Mouse (Mus musculus) kidney, embryonic 15.5 days (tissue): ENCODE results near the gene Tnfsfm13. TPM values are rescaled to one million over a fixed set of nuclear protein-coding genes. Genes with fewer than 3 reads are reported as not detected.

ENCODE experiments used
- ATAC-seq: fragments of 200-750 bp; cut with Nextera tagmentation; replicated peaks from 2 replicates; pipeline ENCODE4 v1.8.0; 2017; ENCODE audit warnings: moderate TSS enrichment; ENCODE audit not compliant: low FRiP score
- H3K27ac ChIP-seq: fragments of 300-500 bp; sonication (generic); 2 replicates; pipeline ENCODE4 v1.5.1; 2015; ENCODE audit warnings: mild to moderate bottlenecking, inconsistent platforms
- H3K27me3 ChIP-seq: fragments of 300-500 bp; sonication (generic); 2 replicates; pipeline ENCODE4 v1.6.1; 2015; ENCODE audit warnings: inconsistent platforms
- H3K36me3 ChIP-seq: fragments of 300-500 bp; sonication (generic); 2 replicates; pipeline ENCODE4 v1.6.1; 2015; ENCODE audit warnings: inconsistent platforms
- H3K4me1 ChIP-seq: fragments of 300-500 bp; sonication (generic); 2 replicates; pipeline ENCODE4 v1.6.1; 2015; ENCODE audit warnings: inconsistent platforms
- H3K4me2 ChIP-seq: fragments of 300-500 bp; sonication (generic); 2 replicates; pipeline ENCODE4 v1.6.1; 2015; ENCODE audit warnings: moderate library complexity, mild to moderate bottlenecking, inconsistent platforms
- H3K4me3 ChIP-seq: fragments of 300-500 bp; sonication (generic); replicated peaks from 2 replicates; pipeline ENCODE4 v1.5.1; 2015; ENCODE audit warnings: mild to moderate bottlenecking, inconsistent platforms
- H3K9ac ChIP-seq: fragments of 300-500 bp; sonication (generic); 2 replicates; pipeline ENCODE4 v1.6.1; 2015; ENCODE audit warnings: mild to moderate bottlenecking, inconsistent platforms
- H3K9me3 ChIP-seq: fragments of 300-500 bp; sonication (generic); replicated peaks from 2 replicates; pipeline ENCODE4 v1.6.1; 2016; ENCODE audit warnings: inconsistent platforms
- WGBS: fragments of 180-500 bp; shearing (Covaris S2); methylation state at CpG from one replicate; pipeline ENCODE4 v1.1.7; 2015; ENCODE audit warnings: mixed read lengths; 5-methylcytosine and 5-hydroxymethylcytosine counted together
- microRNA counts: library from miRNA; unstranded; fragments of <30 nt; microRNA quantifications from one replicate; lab custom pipeline; 2016
- microRNA-seq: library from miRNA; unstranded; fragments of <30 nt; microRNA quantifications from one replicate; pipeline ENCODE4, GENCODE M21; 2016
- polyA plus RNA-seq: library from polyadenylated mRNA; unstranded; fragments of >200 nt; fragmentation: Nextera tagmentation; extraction: Ambion mirVana; gene quantifications from 2 replicates; pipeline ENCODE4 v1.2.1, GENCODE M21; 2015

Tnfsfm13 gene
- polyA plus RNA-seq, 1 experiment from 2014 or later = 7.0 TPM

DNA sequence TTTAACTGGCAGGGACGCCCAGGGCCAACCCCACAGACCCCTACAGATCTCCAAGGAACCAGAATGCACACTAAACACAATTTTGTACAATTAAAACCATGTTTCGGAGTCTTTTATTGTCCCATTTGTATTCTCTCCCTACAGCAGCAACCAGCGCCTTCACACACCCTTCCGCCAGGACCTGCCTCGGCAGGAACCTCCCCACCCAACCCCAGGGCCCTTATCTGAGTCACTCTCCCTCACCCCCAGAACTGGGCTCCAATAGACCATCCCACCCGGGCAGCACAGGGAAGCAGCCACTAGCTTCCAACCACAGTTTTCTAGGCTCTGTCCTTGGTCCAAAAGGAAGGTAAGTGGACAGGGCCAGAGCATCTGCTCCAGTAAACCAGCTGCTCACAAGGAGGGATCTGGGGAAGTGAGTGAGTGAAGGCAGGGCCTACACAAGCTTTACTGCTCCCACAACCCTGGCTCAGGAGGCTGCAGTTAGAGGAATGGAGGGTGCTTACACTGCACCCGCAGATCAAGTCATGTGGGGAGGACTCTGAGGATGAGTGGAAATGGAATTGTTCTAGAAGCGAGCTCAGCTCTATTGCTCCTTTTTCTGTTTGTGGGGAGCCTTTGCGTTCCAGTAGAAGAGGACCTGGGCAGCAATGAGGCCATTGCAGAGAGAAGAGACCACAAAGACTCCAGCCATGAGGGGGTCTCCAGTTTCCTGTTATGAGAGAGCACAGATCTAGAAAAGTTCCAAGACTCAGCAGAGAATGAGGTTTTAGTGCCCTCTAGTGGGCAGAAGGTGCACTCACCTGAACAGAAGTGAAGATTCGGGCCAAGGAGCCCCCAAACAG is 39.1 kb downstream of the Tnfsfm13 start:
- ATAC-seq = no peak
- Histone ChIP-seq H3K27ac (0 out of 2 replicates have a peak overlapping the region, but pooled peaks have one; percentile 3), H3K27me3 (no peaks in the 10 kb centered on the region), H3K4me3 (no peak overlapping the region), H3K9me3 (no peaks in the 10 kb centered on the region), H3K9ac (no peak overlapping the region), H3K36me3 (peaks cover 70% of the 10 kb centered on the region), H3K4me1 (peaks cover 46% of the 10 kb centered on the region), H3K4me2 (no peak overlapping the region)
- WGBS = 79% methylated on average over 10 of the region's 10 CpGs

GRCm38 (mm10) chr11:69656065-69656455 is 39.8 kb downstream of the Tnfsfm13 start:
- Histone ChIP-seq H3K9ac (peak overlapping the region; percentile 16; the same call in 1 of the 2 replicates), H3K36me3 (peaks cover 78% of the 10 kb centered on the region), H3K4me2 (no peak overlapping the region; the same call in 1 of the 2 replicates), H3K9me3 (no peaks in the 10 kb centered on the region), H3K27ac (no peak overlapping the region), H3K4me1 (peaks cover 38% of the 10 kb centered on the region), H3K27me3 (no peaks in the 10 kb centered on the region), H3K4me3 (no peak overlapping the region)
- 78% methylated on average over 5 of the region's 5 CpGs for WGBS
- ATAC-seq = no peak

DNA sequence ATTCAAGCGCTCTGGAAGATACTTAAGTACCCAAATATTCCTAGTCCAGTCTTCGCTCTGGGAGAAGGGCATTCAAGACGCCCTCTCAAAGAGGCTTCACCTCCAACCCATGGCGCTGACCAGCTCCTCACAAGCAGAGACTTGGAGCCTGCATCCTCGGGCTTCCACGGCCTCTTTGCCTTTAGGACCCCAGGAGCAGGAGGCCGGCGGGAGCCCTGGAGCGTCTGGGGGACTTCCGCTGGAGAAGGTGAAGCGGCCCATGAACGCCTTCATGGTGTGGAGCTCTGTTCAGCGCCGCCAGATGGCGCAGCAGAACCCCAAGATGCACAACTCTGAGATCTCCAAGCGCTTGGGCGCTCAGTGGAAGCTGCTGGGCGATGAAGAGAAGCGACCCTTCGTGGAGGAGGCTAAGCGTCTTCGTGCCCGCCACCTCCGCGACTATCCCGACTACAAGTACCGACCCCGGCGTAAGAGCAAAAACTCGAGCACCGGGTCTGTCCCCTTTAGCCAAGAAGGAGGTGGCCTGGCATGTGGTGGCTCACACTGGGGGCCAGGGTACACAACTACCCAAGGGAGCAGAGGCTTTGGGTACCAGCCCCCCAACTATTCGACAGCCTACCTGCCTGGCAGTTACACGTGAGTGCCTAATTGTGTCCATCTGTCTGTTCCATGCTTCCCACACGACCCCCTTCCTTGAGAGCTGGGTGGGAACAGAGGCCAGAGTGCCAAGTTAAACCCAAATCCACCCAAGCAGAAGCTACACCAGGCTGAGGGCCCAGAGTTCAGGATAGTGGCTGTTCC is 40.4 kb downstream of the Tnfsfm13 start, which contains the start of gene Sox15:
Gene Sox15, plus strand, starts transcription at position 51 of the 801 bp plus-strand sequence.
- Histone ChIP-seq H3K4me3 (0 out of 2 replicates have a peak within 1 kb of the TSS, but pooled peaks have one; percentile 13), H3K9ac (peak within 1 kb of the TSS; percentile 16; the same call in 1 of the 2 replicates), H3K4me2 (peak within 1 kb of the TSS; percentile 39), H3K27me3 (no peaks in the 10 kb centered on the region), H3K9me3 (no peaks in the 10 kb centered on the region), H3K4me1 (peaks cover 34% of the 10 kb centered on the region), H3K36me3 (peaks cover 84% of the 10 kb centered on the region), H3K27ac (peak within 1 kb of the TSS; percentile 76)
- peak; percentile 82 for ATAC-seq
- WGBS = 16% methylated on average over 34 of the region's 34 CpGs

GRCm38 (mm10) chr11:69654760-69655159 is 41.1 kb downstream of the Tnfsfm13 start:
- H3K27me3 ChIP-seq = no peaks in the 10 kb centered on the region
- H3K36me3 ChIP-seq = peaks cover 88% of the 10 kb centered on the region
- H3K4me3 ChIP-seq = no peak overlapping the region
- no peaks in the 10 kb centered on the region for H3K9me3 ChIP-seq
- WGBS = 32% methylated on average over 9 of the region's 9 CpGs
- peak overlapping the region; percentile 76 for H3K27ac ChIP-seq
- H3K4me1 ChIP-seq = peaks cover 32% of the 10 kb centered on the region
- no peak for ATAC-seq
- H3K4me2 ChIP-seq = no peak overlapping the region
- H3K9ac ChIP-seq = no peak overlapping the region

DNA sequence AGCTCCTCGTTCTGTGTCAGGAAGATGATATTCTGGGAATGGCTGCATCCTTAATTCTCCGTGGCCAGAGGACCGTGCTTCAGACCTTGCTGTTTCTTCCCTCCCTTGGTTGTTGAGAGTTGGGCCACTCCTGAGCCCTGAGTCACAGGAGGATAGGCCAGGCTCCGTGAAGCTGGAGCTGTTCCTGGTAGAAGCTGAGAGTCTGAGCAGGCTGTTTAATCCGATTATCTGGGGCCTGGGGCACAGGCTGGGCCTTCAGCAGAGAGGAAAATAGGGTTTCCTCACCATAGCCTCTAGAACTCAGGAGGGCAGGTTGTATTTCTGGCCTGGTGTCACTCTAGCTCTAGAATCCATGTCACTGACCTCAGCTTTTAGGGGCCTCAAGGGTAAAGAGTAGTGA is 42.5 kb downstream of the Tnfsfm13 start:
- Histone ChIP-seq H3K9ac (no peak overlapping the region), H3K4me3 (no peak overlapping the region), H3K27me3 (no peaks in the 10 kb centered on the region), H3K36me3 (peaks cover 90% of the 10 kb centered on the region), H3K4me2 (no peak overlapping the region), H3K9me3 (no peaks in the 10 kb centered on the region), H3K4me1 (peaks cover 32% of the 10 kb centered on the region), H3K27ac (peak overlapping the region; percentile 32; the same call in 1 of the 2 replicates)
- WGBS = 78% methylated on average over 5 of the region's 5 CpGs
- ATAC-seq = no peak

- ATAC-seq = no peak
- Histone ChIP-seq H3K4me1 (no peaks in the 10 kb centered on the region), H3K36me3 (peaks cover 99% of the 10 kb centered on the region), H3K9me3 (no peaks in the 10 kb centered on the region), H3K27me3 (no peaks in the 10 kb centered on the region), H3K9ac (no peak overlapping the region), H3K4me3 (no peak overlapping the region), H3K27ac (no peak overlapping the region), H3K4me2 (no peak overlapping the region)
- WGBS = 88% methylated on average over 5 of the region's 5 CpGs
These were observed 50.0 kb downstream of the Tnfsfm13 start for GRCm38 (mm10) chr11:69645860-69646259.

DNA sequence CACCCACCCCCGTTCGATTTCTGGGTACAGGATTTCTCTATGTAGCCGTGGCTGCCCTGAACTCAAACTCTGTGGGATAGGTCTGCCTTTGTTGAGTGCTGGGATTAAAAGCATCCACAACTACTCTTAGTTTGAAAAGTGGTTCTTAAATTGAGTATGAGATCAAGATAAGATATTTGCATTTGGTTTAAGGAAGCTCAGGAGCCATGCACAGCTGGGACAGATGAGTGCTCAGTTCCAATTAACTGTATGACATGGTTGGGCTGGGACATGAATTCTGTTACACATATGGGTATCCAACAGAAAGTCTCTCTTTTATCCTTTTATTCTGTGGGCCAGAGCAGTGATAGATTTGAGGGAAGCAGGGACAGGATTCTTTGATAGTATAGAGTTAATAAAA is 60.4 kb downstream of the Tnfsfm13 start:
- 86% methylated on average over 3 of the region's 3 CpGs for WGBS
- H3K36me3 ChIP-seq = peaks cover 33% of the 10 kb centered on the region
- H3K27ac ChIP-seq = no peak overlapping the region
- 0 out of 2 replicates have a peak overlapping the region, but pooled peaks have one; percentile 1 for H3K4me3 ChIP-seq
- peaks cover 28% of the 10 kb centered on the region for H3K4me1 ChIP-seq
- H3K9ac ChIP-seq = no peak overlapping the region
- H3K27me3 ChIP-seq = no peaks in the 10 kb centered on the region
- peak overlapping the region; percentile 70 for H3K4me2 ChIP-seq
- no peaks in the 10 kb centered on the region for H3K9me3 ChIP-seq
- ATAC-seq = no peak

- Histone ChIP-seq H3K4me1 (peaks cover 30% of the 10 kb centered on the region), H3K4me3 (peak overlapping the region; percentile 99), H3K36me3 (peaks cover 15% of the 10 kb centered on the region), H3K27me3 (no peaks in the 10 kb centered on the region), H3K27ac (peak overlapping the region; percentile 98), H3K9ac (peak overlapping the region; percentile 99), H3K9me3 (no peaks in the 10 kb centered on the region), H3K4me2 (peak overlapping the region; percentile 70)
- WGBS = under 1% methylated on average over 40 of the region's 50 CpGs
- ATAC-seq = peak; percentile 68
These were observed 62.6 kb downstream of the Tnfsfm13 start for GRCm38 (mm10) chr11:69633128-69633866.

MicroRNAs encoded within 50 kb of the gene (microRNA counts, 519-probe panel; counts per million panel counts)
- 31.7 counts per million for microRNA mmu-miR-1934 (lab: Ali Mortazavi, UCI)
- 2,727 counts per million, percentile 65 among the panel's probes with 10 or more counts for microRNA mmu-miR-467f (lab: Ali Mortazavi, UCI)

Small RNAs within 50 kb of the gene (microRNA-seq; reads per million reads assigned to microRNA genes)
- gene Mir1934 (2.8 reads per million, percentile 14 among the genes with 10 or more reads in this experiment), gene Mir467f (not detected)

Other genes starting within 250 kb of the Tnfsfm13 start
- 0.73 and 0.87 TPM in 2 replicates for gene Dnah2, start 147.0 kb downstream of the Tnfsfm13 start, polyA plus RNA-seq
- gene Efnb3, start 135.9 kb downstream of the Tnfsfm13 start, polyA plus RNA-seq = 11.9 and 14.3 TPM in 2 replicates
- 26.6 and 27.9 TPM in 2 replicates for gene Wrap53, start 115.8 kb downstream of the Tnfsfm13 start, polyA plus RNA-seq
- 175 and 195 TPM in 2 replicates for gene Trp53, start 115.7 kb downstream of the Tnfsfm13 start, polyA plus RNA-seq
- 11.2 and 13.5 TPM in 2 replicates for gene Atp1b2, start 90.2 kb downstream of the Tnfsfm13 start, polyA plus RNA-seq
- gene Shbg, start 78.2 kb downstream of the Tnfsfm13 start, polyA plus RNA-seq = 0.30 and 0.49 TPM in 2 replicates
- gene Sat2, start 74.1 kb downstream of the Tnfsfm13 start, polyA plus RNA-seq = 17.8 and 23.1 TPM in 2 replicates
- 29.2 TPM in 2 replicates for gene Fxr2, start 63.1 kb downstream of the Tnfsfm13 start, polyA plus RNA-seq
- gene Sox15, start 40.8 kb downstream of the Tnfsfm13 start, polyA plus RNA-seq = 0.18 and 0.19 TPM in 2 replicates
- 71.8 and 78.0 TPM in 2 replicates for gene Mpdu1, start 33.5 kb downstream of the Tnfsfm13 start, polyA plus RNA-seq
- gene Cd68, start 29.9 kb downstream of the Tnfsfm13 start, polyA plus RNA-seq = 10.0 and 14.1 TPM in 2 replicates
- 586 and 589 TPM in 2 replicates for gene Eif4a1, start 23.7 kb downstream of the Tnfsfm13 start, polyA plus RNA-seq
- 91.6 and 95.2 TPM in 2 replicates for gene Senp3, start 14.0 kb downstream of the Tnfsfm13 start, polyA plus RNA-seq
- gene Tnfsf13, start 10.3 kb downstream of the Tnfsfm13 start, polyA plus RNA-seq = 0.45 and 0.53 TPM in 2 replicates
- gene Tnfsf12, start 249 bp downstream of the Tnfsfm13 start, polyA plus RNA-seq = 9.1 and 11.1 TPM in 2 replicates
- 29.9 and 31.1 TPM in 2 replicates for gene Polr2a, start 62.5 kb upstream of the Tnfsfm13 start, polyA plus RNA-seq
- 0.27 and 0.36 TPM in 2 replicates for gene Slc35g3, start 65.9 kb upstream of the Tnfsfm13 start, polyA plus RNA-seq
- gene Zbtb4, start 69.8 kb upstream of the Tnfsfm13 start, polyA plus RNA-seq = 1.9 and 2.8 TPM in 2 replicates
- 11.4 and 12.3 TPM in 2 replicates for gene Chrnb1, start 99.8 kb upstream of the Tnfsfm13 start, polyA plus RNA-seq
- gene Fgf11, start 105.8 kb upstream of the Tnfsfm13 start, polyA plus RNA-seq = 2.0 and 2.5 TPM in 2 replicates
- gene Tmem102, start 109.5 kb upstream of the Tnfsfm13 start, polyA plus RNA-seq = 8.3 TPM in 2 replicates
- gene Gm39566, start 119.2 kb upstream of the Tnfsfm13 start, polyA plus RNA-seq = not detected in 2 replicates
- gene Spem2, start 122.4 kb upstream of the Tnfsfm13 start, polyA plus RNA-seq = not detected in 2 replicates
- 0.14 and 0.32 TPM in 2 replicates for gene Spem1, start 126.1 kb upstream of the Tnfsfm13 start, polyA plus RNA-seq
- 5.6 and 7.6 TPM in 2 replicates for gene Nlgn2, start 141.7 kb upstream of the Tnfsfm13 start, polyA plus RNA-seq
- 409 and 443 TPM in 2 replicates for gene Tmem256, start 142.4 kb upstream of the Tnfsfm13 start, polyA plus RNA-seq
- gene Plscr3, start 150.3 kb upstream of the Tnfsfm13 start, polyA plus RNA-seq = 96.5 and 105 TPM in 2 replicates
- gene Tnk1, start 162.6 kb upstream of the Tnfsfm13 start, polyA plus RNA-seq = 5.8 and 7.3 TPM in 2 replicates
- 0.32 TPM in 1 of 2 replicates, not detected in the other for gene Tmem95, start 181.9 kb upstream of the Tnfsfm13 start, polyA plus RNA-seq
- 9.4 and 10.1 TPM in 2 replicates for gene Kctd11, start 185.3 kb upstream of the Tnfsfm13 start, polyA plus RNA-seq
- 0.58 and 0.62 TPM in 2 replicates for gene Acap1, start 199.4 kb upstream of the Tnfsfm13 start, polyA plus RNA-seq
- gene 2810408A11Rik, start 204.9 kb upstream of the Tnfsfm13 start, polyA plus RNA-seq = 12.6 and 13.0 TPM in 2 replicates
- gene Neurl4, start 205.0 kb upstream of the Tnfsfm13 start, polyA plus RNA-seq = 9.3 and 10.8 TPM in 2 replicates
- 77.8 and 86.2 TPM in 2 replicates for gene Gps2, start 217.8 kb upstream of the Tnfsfm13 start, polyA plus RNA-seq
- 1,729 and 1,795 TPM in 2 replicates for gene Eif5a, start 225.9 kb upstream of the Tnfsfm13 start, polyA plus RNA-seq
- 6.3 and 7.5 TPM in 2 replicates for gene Ybx2, start 239.7 kb upstream of the Tnfsfm13 start, polyA plus RNA-seq